8 mouse cellular contexts compared by ENCODE assay signal in genomic region chr17:4994504-4994812, GRCm38 (mm10). TPM values are rescaled to one million over a fixed set of nuclear protein-coding genes. Genes with fewer than 3 reads are reported as not detected.
DNase-seq lines count a peak whose midpoint lies in the region; ATAC-seq and TF ChIP-seq lines count a peak whose summit lies in the region.

No protein-coding gene starts in this region.

- H3ac ChIP-seq in myocyte (ENCODE audit: control insufficient read depth, insufficient read length), result peak overlapping the region; percentile 82

- no peaks in the 10 kb centered on the region for H3K9me3 ChIP-seq in embryonic facial prominence, embryonic 14.5 days (ENCODE audit: control insufficient read depth, low read length)
- no peaks in the 10 kb centered on the region for H3K9me3 ChIP-seq in hindbrain, embryonic 16.5 days (ENCODE audit: control insufficient read depth, low read length)

- H3K4me1 ChIP-seq in lung, adult 2 months (ENCODE audit: control insufficient read depth, insufficient read depth, low read length), result peaks cover 4% of the 10 kb centered on the region; the same call in 1 of the 2 replicates
- peaks cover 9% of the 10 kb centered on the region for H3K4me1 ChIP-seq in embryonic facial prominence, embryonic 14.5 days (ENCODE audit: control insufficient read depth, insufficient read depth, low read length)
- H3K4me1 ChIP-seq in hindbrain, embryonic 16.5 days (ENCODE audit: control insufficient read depth, insufficient read depth, low read depth, low read length), result peaks cover 13% of the 10 kb centered on the region

- H3K9ac ChIP-seq in embryonic facial prominence, embryonic 14.5 days (ENCODE audit: low read depth, low read length), result peak overlapping the region; percentile 100
- peak overlapping the region; percentile 98 for H3K9ac ChIP-seq in hindbrain, embryonic 16.5 days (ENCODE audit: low read depth, low read length)

- peak; percentile 35 for ATAC-seq in embryonic facial prominence, embryonic 14.5 days (ENCODE audit: low read depth)
- peak; percentile 49 for ATAC-seq in hindbrain, embryonic 16.5 days

- no peaks in the 10 kb centered on the region for H3K27me3 ChIP-seq in embryonic facial prominence, embryonic 14.5 days (replicated peaks; ENCODE audit: control insufficient read depth, insufficient read depth, low read length)
- H3K27me3 ChIP-seq in hindbrain, embryonic 16.5 days (replicated peaks; ENCODE audit: control insufficient read depth, insufficient read depth, low read length), result no peaks in the 10 kb centered on the region
- H3K27me3 ChIP-seq in myocyte (ENCODE audit: control insufficient read depth, insufficient read depth, insufficient read length), result no peaks in the 10 kb centered on the region

- WGBS in lung, adult 2 months, result 2% methylated on average over 53 of the region's 55 CpGs
- WGBS in embryonic facial prominence, embryonic 14.5 days, result no CpG with 5 or more reads among the region's 55 CpGs
- WGBS in hindbrain, embryonic 16.5 days, result under 1% methylated on average over 18 of the region's 55 CpGs

- DNase-seq in lung, adult 2 months, result no peak
- no peak for DNase-seq in lung, postnatal 10 days
- DNase-seq in embryonic facial prominence, embryonic 14.5 days (ENCODE audit: low spot score), result no peak
- no peak for DNase-seq in left cerebral cortex, postnatal 4 days
- no peak for DNase-seq in thymus, postnatal 25 days
- no peak for DNase-seq in kidney, postnatal 4 days

- peak overlapping the region; percentile 87 for H3K4me3 ChIP-seq in lung, adult 2 months (replicated peaks; ENCODE audit: extremely low read depth, low read depth, low read length)
- peak overlapping the region; percentile 97 for H3K4me3 ChIP-seq in embryonic facial prominence, embryonic 14.5 days (ENCODE audit: low read depth, low read length)
- H3K4me3 ChIP-seq in hindbrain, embryonic 16.5 days (ENCODE audit: low read length), result peak overlapping the region; percentile 90
- peak overlapping the region; percentile 56 for H3K4me3 ChIP-seq in myocyte

- TF ChIP-seq POLR2A in lung, adult 2 months (IDR thresholded peaks at IDR 0.05; ENCODE audit: borderline replicate concordance, extremely low read depth, low read depth, low read length), result 0 out of 2 replicates have a peak, but pooled peaks have one; percentile 12
- TF ChIP-seq POLR2A in myocyte (IDR thresholded peaks at IDR 0.05; ENCODE audit: insufficient read length, low read depth), result peak; percentile 30

- peaks cover 29% of the 10 kb centered on the region for H3K79me2 ChIP-seq in myocyte (ENCODE audit: control insufficient read depth, insufficient read depth)

- H3K27ac ChIP-seq in embryonic facial prominence, embryonic 14.5 days (replicated peaks; ENCODE audit: low read depth, low read length), result peak overlapping the region; percentile 100
- H3K27ac ChIP-seq in hindbrain, embryonic 16.5 days (ENCODE audit: low read depth, low read length), result peak overlapping the region; percentile 100

- intact Hi-C loops in left cerebral cortex, postnatal 4 days (cut with DNase I), result loop anchor here (10.0 kb wide), 1 partner anchor 220 kb away; no protein-coding TSS in a partner anchor

- H3K4me2 ChIP-seq in embryonic facial prominence, embryonic 14.5 days (ENCODE audit: low read depth, low read length), result peak overlapping the region; percentile 63
- H3K4me2 ChIP-seq in hindbrain, embryonic 16.5 days (ENCODE audit: low read length), result peak overlapping the region; percentile 85
- peak overlapping the region; percentile 95 for H3K4me2 ChIP-seq in myocyte (ENCODE audit: low read depth)

- no peaks in the 10 kb centered on the region for H3K36me3 ChIP-seq in embryonic facial prominence, embryonic 14.5 days (ENCODE audit: control insufficient read depth, insufficient read depth, low read length)
- H3K36me3 ChIP-seq in hindbrain, embryonic 16.5 days (ENCODE audit: control insufficient read depth, insufficient read depth, low read length), result no peaks in the 10 kb centered on the region
- no peaks in the 10 kb centered on the region for H3K36me3 ChIP-seq in myocyte (ENCODE audit: control insufficient read depth, insufficient read depth)

- no peak for TF ChIP-seq CTCF in lung, adult 2 months (IDR thresholded peaks at IDR 0.05; ENCODE audit: insufficient read depth, low read length)

TF ChIP-seq in myocyte, 11 proteins besides CTCF, POLR2A, EP300 and RAD21:
- no peak for TF ChIP-seq E2F4 (IDR thresholded peaks at IDR 0.05; ENCODE audit: insufficient read depth)
- no peak for TF ChIP-seq MYOD1 (IDR thresholded peaks at IDR 0.05; ENCODE audit: control insufficient read depth in 1 of 3, insufficient read length in 2 of 3, low read depth in 2 of 3)
- TF ChIP-seq REST (IDR thresholded peaks at IDR 0.05; ENCODE audit: insufficient read depth, insufficient read length), result no peak

RNA-seq across cellular contexts. Expression of gene Arid1b, which starts 0.3 kb away (rescaled TPM):
- polyA plus RNA-seq in lung, adult 2 months (2012; rRNA removed), result 60.1 and 60.4 TPM in 2 replicates
- 12.4 and 14.3 TPM in 2 replicates for polyA plus RNA-seq in embryonic facial prominence, embryonic 14.5 days (2014; fragmentation: Nextera tagmentation; extraction: Ambion mirVana)
- 9.6 and 12.5 TPM in 2 replicates for polyA plus RNA-seq in hindbrain, embryonic 16.5 days (2015; fragmentation: Nextera tagmentation; extraction: Ambion mirVana)
- 10.9 TPM for polyA plus RNA-seq in myocyte (2012; fragmentation: generic; extraction: Trizol)
- 100 to 1,000 TPM; 103 to 107 TPM for total RNA-seq in left cerebral cortex, postnatal 4 days (2021)
